Mouse (Mus musculus) stomach, postnatal 0 days (tissue): ENCODE data around the gene Lsamp.

Source experiments
- CTCF ChIP-seq: IDR thresholded peaks from 2 replicates; pipeline ENCODE4 v1.5.1; 2016; ENCODE audit warnings: antibody characterized with exemption, low read depth, mild to moderate bottlenecking, moderate library complexity
- EP300 ChIP-seq: optimal IDR thresholded peaks from 2 replicates; pipeline ENCODE3; 2016; ENCODE audit warnings: antibody characterized with exemption

DNA sequence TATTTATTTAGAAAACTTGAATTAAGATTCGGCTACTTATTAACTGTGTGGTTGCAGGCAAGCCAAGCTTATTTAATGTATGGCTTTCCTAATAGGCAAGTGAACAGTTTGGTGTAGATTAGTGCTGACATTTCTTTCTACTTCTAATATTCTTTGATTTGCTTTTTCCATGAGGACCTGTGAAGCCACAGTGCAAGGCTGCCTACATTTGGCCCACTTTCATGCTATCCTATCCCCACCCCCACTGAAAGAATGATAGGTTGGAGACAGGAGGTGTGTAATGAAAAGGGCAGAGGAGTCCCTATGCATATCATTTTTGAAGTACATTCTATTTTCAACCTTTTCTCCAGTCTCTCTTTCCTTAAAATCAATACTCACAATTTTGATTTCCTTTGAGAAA lies 1745.8 kb downstream of the Lsamp start:
- TF ChIP-seq CTCF = no peak
- no peak for TF ChIP-seq EP300
